Mouse (Mus musculus) lung, embryonic 14.5 days (tissue): Measurements from ENCODE around the gene Rpia. TPM values are rescaled to one million over a fixed set of nuclear protein-coding genes. Genes with fewer than 3 reads are reported as not detected.

Experiments
- ATAC-seq: fragments of 200-750 bp; cut with Nextera tagmentation; 2 replicates; pipeline ENCODE4 v1.8.0; 2017; ENCODE audit warnings: mild to moderate bottlenecking, moderate TSS enrichment, moderate library complexity; ENCODE audit not compliant: insufficient read depth
- DNase-seq: peaks from one replicate; pipeline ENCODE4 v3.0.0-alpha.2; 2015
- H3K27ac ChIP-seq: fragments of 300-500 bp; sonication (generic); 2 replicates; pipeline ENCODE4 v1.5.1; 2014; ENCODE audit warnings: low read depth, mild to moderate bottlenecking, moderate library complexity
- H3K27me3 ChIP-seq: fragments of 300-500 bp; sonication (generic); 2 replicates; pipeline ENCODE4 v1.6.1; 2014; ENCODE audit warnings: low read length, control low read depth; ENCODE audit not compliant: insufficient read depth
- H3K36me3 ChIP-seq: fragments of 300-500 bp; sonication (generic); 2 replicates; pipeline ENCODE4 v1.6.1; 2014; ENCODE audit warnings: control low read depth; ENCODE audit not compliant: insufficient read depth
- H3K4me1 ChIP-seq: fragments of 300-500 bp; sonication (generic); 2 replicates; pipeline ENCODE4 v1.6.1; 2014; ENCODE audit warnings: antibody characterized with exemption, control low read depth; ENCODE audit not compliant: insufficient read depth
- H3K4me2 ChIP-seq: fragments of 300-500 bp; sonication (generic); 2 replicates; pipeline ENCODE4 v1.6.1; 2014; ENCODE audit warnings: mild to moderate bottlenecking
- H3K4me3 ChIP-seq: fragments of 300-500 bp; sonication (generic); 2 replicates; pipeline ENCODE4 v1.5.1; 2014; ENCODE audit warnings: low read depth, low read length
- H3K9ac ChIP-seq: fragments of 300-500 bp; sonication (generic); 2 replicates; pipeline ENCODE4 v1.6.1; 2014
- H3K9me3 ChIP-seq: fragments of 300-500 bp; sonication (generic); 2 replicates; pipeline ENCODE4 v1.6.1; 2016; ENCODE audit warnings: low read depth, low read length, control low read depth
- CTCF ChIP-seq: IDR thresholded peaks from 2 replicates; pipeline ENCODE4 v1.5.1; 2016; ENCODE audit warnings: antibody characterized with exemption, low read depth
- WGBS: fragments of 180-500 bp; shearing (Covaris S2); extraction: QIAGEN DNeasy Blood & Tissue Kit; methylation state at CpG from one replicate; pipeline ENCODE4 v1.1.7; 2014; 5-methylcytosine and 5-hydroxymethylcytosine counted together
- polyA plus RNA-seq: library from polyadenylated mRNA; unstranded; fragments of >200 nt; fragmentation: Nextera tagmentation; extraction: Ambion mirVana; gene quantifications from 2 replicates; pipeline ENCODE4 v1.2.1, GENCODE M21; 2014

The Rpia gene
- polyA plus RNA-seq, 1 experiment from 2014 or later, result 2.5 TPM

DNA sequence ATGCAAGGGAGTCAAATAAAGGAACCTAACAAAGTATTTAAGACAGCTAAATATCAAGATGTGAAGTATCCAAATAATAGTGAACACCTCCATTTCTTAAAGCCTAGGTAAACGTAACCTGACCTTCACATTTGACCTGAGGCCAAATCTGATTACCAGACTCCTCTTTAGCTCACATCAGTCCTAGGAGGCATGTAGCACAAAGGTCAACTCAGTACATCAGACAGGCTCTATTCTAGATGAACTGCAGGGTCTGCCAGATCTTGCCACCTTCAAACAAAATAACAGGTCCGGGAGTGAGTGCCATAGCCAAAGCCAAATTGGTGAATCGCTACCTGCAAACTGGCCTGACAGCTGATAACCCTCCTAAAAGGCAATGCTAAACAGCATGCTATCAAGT, 2.9 kb downstream of the Rpia start:
- no peak overlapping the region for H3K27ac ChIP-seq
- H3K9ac ChIP-seq, result no peak overlapping the region
- H3K36me3 ChIP-seq, result 0 out of 2 replicates have a peak, but pooled peaks cover 8% of the 10 kb centered on the region
- H3K27me3 ChIP-seq, result no peaks in the 10 kb centered on the region
- DNase-seq (no peak), ATAC-seq (no peak)
- no peaks in the 10 kb centered on the region for H3K9me3 ChIP-seq
- no peaks in the 10 kb centered on the region; the same call in 1 of the 2 replicates for H3K4me1 ChIP-seq
- TF ChIP-seq CTCF, result no peak
- no peak overlapping the region for H3K4me3 ChIP-seq
- H3K4me2 ChIP-seq, result no peak overlapping the region
- WGBS, result 90% methylated on average over 3 of the region's 3 CpGs

DNA sequence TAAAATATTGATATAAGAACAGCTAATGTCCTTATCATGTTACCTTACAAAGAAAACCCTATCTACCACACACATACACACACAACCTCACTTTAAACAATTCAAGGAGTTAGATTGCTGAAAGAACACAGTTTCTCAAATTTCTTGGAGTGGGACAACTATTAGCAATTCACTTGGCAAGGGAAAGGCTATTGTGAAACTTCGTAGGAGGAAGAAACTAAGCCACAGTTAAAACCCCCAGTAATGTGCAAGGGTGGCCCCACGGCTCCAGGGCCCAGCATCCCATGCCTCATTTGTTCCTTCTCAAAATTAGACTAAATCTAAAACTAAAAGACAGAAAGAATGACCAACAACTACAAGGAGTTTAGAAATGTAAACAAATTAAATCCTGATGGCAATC, 4.5 kb downstream of the Rpia start:
- DNase-seq, result peak; percentile 31
- Histone ChIP-seq H3K36me3 (peaks cover 16% of the 10 kb centered on the region; the same call in 1 of the 2 replicates), H3K9ac (no peak overlapping the region), H3K9me3 (no peaks in the 10 kb centered on the region), H3K4me3 (no peak overlapping the region), H3K27ac (no peak overlapping the region), H3K4me2 (no peak overlapping the region), H3K4me1 (no peaks in the 10 kb centered on the region; the same call in 1 of the 2 replicates), H3K27me3 (no peaks in the 10 kb centered on the region)
- ATAC-seq, result no peak
- TF ChIP-seq CTCF, result no peak
- 37% methylated on average over 2 of the region's 2 CpGs for WGBS

DNA sequence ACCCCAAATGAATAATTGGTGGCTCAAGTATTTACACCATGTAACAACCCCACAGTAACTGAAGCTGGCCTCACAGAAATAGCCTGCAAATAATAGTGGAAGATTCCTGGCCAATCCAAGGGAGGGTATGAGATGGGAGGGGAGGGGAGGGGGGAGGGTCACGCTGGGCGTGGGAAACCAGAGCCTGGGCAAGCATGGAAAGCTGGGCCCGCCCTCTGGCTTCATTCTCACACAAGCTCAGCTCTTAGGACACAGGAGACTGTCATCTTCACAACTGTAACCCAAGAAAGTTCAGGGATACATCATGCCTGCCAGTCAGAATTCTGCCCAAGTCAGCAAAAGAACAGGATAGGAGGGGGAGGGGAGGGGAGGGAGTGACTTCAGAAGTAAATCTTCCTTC, 6.2 kb downstream of the Rpia start:
- TF ChIP-seq CTCF, result no peak
- Histone ChIP-seq H3K4me1 (no peaks in the 10 kb centered on the region; the same call in 1 of the 2 replicates), H3K4me2 (no peak overlapping the region), H3K9ac (no peak overlapping the region), H3K36me3 (peaks cover 16% of the 10 kb centered on the region; the same call in 1 of the 2 replicates), H3K4me3 (no peak overlapping the region), H3K27ac (no peak overlapping the region), H3K27me3 (no peaks in the 10 kb centered on the region), H3K9me3 (no peaks in the 10 kb centered on the region)
- ATAC-seq (0 out of 2 replicates have a peak, but pooled peaks have one; percentile 19), DNase-seq (no peak)
- 49% methylated on average over 3 of the region's 3 CpGs for WGBS

DNA sequence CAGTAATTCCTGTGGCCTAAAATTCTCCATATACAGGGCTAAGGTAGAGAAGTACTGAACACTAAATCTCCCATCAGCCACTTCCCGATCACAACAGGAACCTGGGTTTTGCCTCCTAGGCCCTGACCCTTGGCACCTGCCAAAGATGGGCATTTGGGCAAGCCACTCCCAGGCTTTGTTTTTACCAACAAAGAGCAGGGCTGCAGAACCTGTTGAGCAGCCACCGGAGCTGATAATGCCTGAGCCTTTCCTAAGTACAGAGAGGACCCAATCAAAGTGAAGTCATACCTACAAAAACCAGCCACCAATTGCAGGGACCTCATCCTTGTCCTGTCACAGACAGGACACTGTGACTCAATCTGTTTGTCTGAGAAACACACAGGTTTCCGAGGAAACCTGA, 7.2 kb downstream of the Rpia start:
- no peak overlapping the region for H3K9ac ChIP-seq
- TF ChIP-seq CTCF, result no peak
- ATAC-seq, result no peak
- H3K9me3 ChIP-seq, result no peaks in the 10 kb centered on the region
- H3K4me1 ChIP-seq, result no peaks in the 10 kb centered on the region; the same call in 1 of the 2 replicates
- H3K4me2 ChIP-seq, result no peak overlapping the region
- peaks cover 16% of the 10 kb centered on the region; the same call in 1 of the 2 replicates for H3K36me3 ChIP-seq
- 69% methylated on average over 3 of the region's 3 CpGs for WGBS
- H3K4me3 ChIP-seq, result no peak overlapping the region
- H3K27ac ChIP-seq, result no peak overlapping the region
- no peaks in the 10 kb centered on the region for H3K27me3 ChIP-seq
- no peak for DNase-seq

DNA sequence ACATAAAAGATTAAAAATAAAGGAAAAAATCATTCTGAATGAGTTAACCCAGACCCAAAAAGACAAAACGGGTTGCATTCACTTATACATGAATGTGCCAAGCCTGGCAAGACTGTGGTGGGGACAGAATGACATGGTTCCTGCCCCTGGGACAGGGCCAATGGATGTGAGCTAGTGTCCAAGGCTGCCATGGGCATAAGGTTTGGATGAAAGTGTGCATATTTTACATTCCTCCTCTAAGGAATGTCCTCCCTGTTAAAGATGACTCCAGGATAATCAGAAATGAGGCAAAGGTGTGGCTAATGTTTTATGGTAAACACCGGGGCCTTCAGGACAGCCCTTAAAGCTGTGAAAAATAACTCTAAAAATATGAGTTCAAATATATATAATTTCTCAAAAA, 10.7 kb downstream of the Rpia start:
- 81% methylated on average over 2 of the region's 2 CpGs for WGBS
- H3K4me3 ChIP-seq, result no peak overlapping the region
- H3K4me2 ChIP-seq, result no peak overlapping the region
- ATAC-seq, result no peak
- H3K27me3 ChIP-seq, result no peaks in the 10 kb centered on the region
- H3K9me3 ChIP-seq, result no peaks in the 10 kb centered on the region
- DNase-seq, result no peak
- no peak for TF ChIP-seq CTCF
- H3K4me1 ChIP-seq, result no peaks in the 10 kb centered on the region; the same call in 1 of the 2 replicates
- H3K36me3 ChIP-seq, result peaks cover 16% of the 10 kb centered on the region; the same call in 1 of the 2 replicates
- H3K9ac ChIP-seq, result no peak overlapping the region
- H3K27ac ChIP-seq, result no peak overlapping the region

DNA sequence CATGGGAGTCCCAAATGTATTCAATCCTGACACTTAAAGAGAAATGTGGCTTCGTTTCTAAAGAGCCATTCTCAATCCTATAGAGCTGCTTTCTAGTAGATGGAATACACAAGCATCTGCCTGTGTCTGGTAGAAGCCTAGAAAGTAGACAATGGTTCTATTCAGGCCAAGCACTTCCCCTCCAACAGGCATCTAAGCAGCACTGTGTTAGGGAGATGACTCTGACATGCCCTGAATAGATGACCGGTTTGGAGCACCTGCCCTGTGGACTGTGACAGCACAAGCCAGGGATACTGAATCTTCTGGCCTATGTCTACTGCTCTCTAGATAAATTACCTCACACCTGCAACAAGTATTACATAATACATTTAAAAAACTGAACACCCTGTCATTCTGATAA, 17.7 kb downstream of the Rpia start:
- WGBS, result 73% methylated on average over 2 of the region's 2 CpGs
- no peaks in the 10 kb centered on the region for H3K4me1 ChIP-seq
- H3K27ac ChIP-seq, result no peak overlapping the region
- peaks cover 40% of the 10 kb centered on the region for H3K36me3 ChIP-seq
- DNase-seq (no peak), ATAC-seq (no peak)
- H3K4me2 ChIP-seq, result no peak overlapping the region
- no peak overlapping the region for H3K9ac ChIP-seq
- H3K4me3 ChIP-seq, result no peak overlapping the region
- H3K27me3 ChIP-seq, result no peaks in the 10 kb centered on the region
- no peaks in the 10 kb centered on the region for H3K9me3 ChIP-seq
- TF ChIP-seq CTCF, result no peak

DNA sequence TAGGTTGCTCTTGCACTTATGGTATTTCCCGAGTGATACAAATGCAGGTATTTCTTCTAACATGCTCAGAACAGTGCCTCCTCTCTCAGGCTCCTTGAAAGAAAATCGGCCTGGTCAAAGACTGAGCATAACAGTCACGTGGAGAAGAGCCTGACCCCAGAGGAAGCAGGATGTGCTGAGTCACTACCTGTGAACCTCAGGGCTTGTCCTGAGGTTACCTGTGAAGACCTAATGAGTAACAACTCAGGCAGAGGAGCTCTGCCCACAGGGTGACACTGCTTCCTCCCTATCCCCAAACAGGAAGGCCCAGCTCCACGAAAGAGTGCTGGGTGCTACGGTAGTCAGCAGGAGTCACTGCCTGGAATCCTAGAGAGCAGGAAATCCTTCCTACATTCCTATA, 18.3 kb downstream of the Rpia start:
- no peaks in the 10 kb centered on the region for H3K27me3 ChIP-seq
- DNase-seq, result no peak
- H3K4me3 ChIP-seq, result no peak overlapping the region
- no peaks in the 10 kb centered on the region for H3K4me1 ChIP-seq
- H3K27ac ChIP-seq, result no peak overlapping the region
- TF ChIP-seq CTCF, result no peak
- H3K4me2 ChIP-seq, result no peak overlapping the region
- ATAC-seq, result no peak
- H3K9ac ChIP-seq, result no peak overlapping the region
- no peaks in the 10 kb centered on the region for H3K9me3 ChIP-seq
- WGBS, result 77% methylated on average over 5 of the region's 5 CpGs
- H3K36me3 ChIP-seq, result peaks cover 40% of the 10 kb centered on the region

DNA sequence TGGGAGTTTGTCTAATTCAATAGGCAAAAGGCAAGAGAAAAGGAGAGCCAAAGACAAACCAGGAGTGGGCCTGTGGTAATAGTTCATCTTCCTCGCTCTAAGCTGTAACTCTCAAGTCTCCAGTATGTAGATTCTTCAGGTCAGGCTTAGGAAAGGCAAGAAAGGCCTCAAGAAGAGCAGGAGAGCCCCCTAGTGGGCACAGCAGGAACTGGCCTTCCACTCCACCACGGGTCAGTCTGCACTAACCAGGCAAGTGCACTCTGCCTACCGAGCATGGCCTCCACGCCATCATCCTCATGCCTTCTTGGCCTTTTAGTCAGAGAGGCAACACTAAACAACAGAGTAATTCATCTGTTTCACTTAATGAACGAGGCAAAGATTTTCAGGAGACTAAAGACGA, 23.3 kb downstream of the Rpia start:
- Histone ChIP-seq H3K4me1 (no peaks in the 10 kb centered on the region), H3K27ac (no peak overlapping the region), H3K4me3 (no peak overlapping the region), H3K27me3 (no peaks in the 10 kb centered on the region), H3K9me3 (no peaks in the 10 kb centered on the region), H3K4me2 (no peak overlapping the region), H3K9ac (no peak overlapping the region), H3K36me3 (peaks cover 51% of the 10 kb centered on the region)
- WGBS, result 27% methylated on average over 6 of the region's 6 CpGs
- DNase-seq (peak; percentile 89), ATAC-seq (peak; percentile 66; the same call in 1 of the 2 replicates)
- peak; percentile 94 for TF ChIP-seq CTCF
